9 mouse cellular contexts compared by ENCODE assay signal in the genomic region with DNA sequence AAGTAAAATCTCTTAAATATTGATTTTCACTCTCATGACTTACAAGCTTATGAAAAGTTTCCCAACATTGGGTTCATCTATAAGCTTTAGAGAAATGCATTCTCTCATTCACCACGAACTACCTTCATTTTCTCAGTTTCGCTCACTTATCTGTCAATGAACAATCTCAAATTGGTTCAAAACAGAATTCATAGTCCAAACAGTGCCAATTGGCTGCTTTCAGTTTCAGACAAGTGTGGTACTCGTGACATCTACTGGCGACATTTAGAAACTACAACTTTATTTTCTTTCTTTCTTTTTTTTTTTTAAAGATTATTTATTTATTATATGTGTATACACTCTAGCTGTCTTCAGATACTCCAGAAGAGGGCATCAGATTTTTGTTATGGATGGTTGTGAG. TPM values are rescaled to one million over a fixed set of nuclear protein-coding genes. Genes with fewer than 3 reads are reported as not detected.
A peak's percentile ranks its signal among the peaks of the same experiment; 100 is the strongest.
DNase-seq lines count a peak whose midpoint lies in the region; ATAC-seq and TF ChIP-seq lines count a peak whose summit lies in the region.
"Had no signal": no experiment of that assay in that cellular context is flagged by ENCODE, and none has a peak within 500 bp of the region (broad histone marks: within the 10 kb centered on the region; RNA-seq: fewer than 3 reads in every experiment).

No protein-coding gene starts in this region.

- H3K9ac ChIP-seq in limb, embryonic 14.5 days (ENCODE audit: low read depth, low read length, severe bottlenecking), result no peak overlapping the region
- H3K9ac ChIP-seq: limb, embryonic 15.5 days had no signal

- H3K4me3 ChIP-seq in limb, embryonic 14.5 days (replicated peaks; ENCODE audit: low read length), result no peak overlapping the region
- no peak overlapping the region for H3K4me3 ChIP-seq in limb, embryonic 10.5 days
- H3K4me3 ChIP-seq: limb, embryonic 15.5 days had no signal

- no peaks in the 10 kb centered on the region for H3K27me3 ChIP-seq in limb, embryonic 14.5 days (ENCODE audit: control insufficient read depth, insufficient read depth, low read length)
- H3K27me3 ChIP-seq in limb, embryonic 10.5 days (ENCODE audit: low read depth, poor library complexity, severe bottlenecking), result no peaks in the 10 kb centered on the region
- H3K27me3 ChIP-seq: limb, embryonic 15.5 days had no signal

- DNase-seq in adrenal gland, postnatal 14 days, result peak; percentile 7
- DNase-seq in adrenal gland, postnatal 4 days (ENCODE audit: low spot score in 2 of 2), result no peak
- peak; percentile 68 for DNase-seq in limb, embryonic 14.5 days (ENCODE audit: low spot score)
- no peak for DNase-seq in limb, embryonic 10.5 days (ENCODE audit: low spot score)
- peak; percentile 40 for DNase-seq in ZHBTc4 (ENCODE audit: low read depth, low spot score)
- no peak for DNase-seq in layer of hippocampus, adult 11-12 months (ENCODE audit: low spot score)

- no peak overlapping the region for H3K4me2 ChIP-seq in limb, embryonic 14.5 days (replicated peaks; ENCODE audit: low read depth, low read length, severe bottlenecking)
- H3K4me2 ChIP-seq: limb, embryonic 15.5 days had no signal

- no peak overlapping the region for H3K27ac ChIP-seq in limb, embryonic 14.5 days (replicated peaks; ENCODE audit: low read depth, low read length)
- H3K27ac ChIP-seq in limb, embryonic 10.5 days, result no peak overlapping the region
- H3K27ac ChIP-seq: limb, embryonic 15.5 days had no signal

- H3K9me3 ChIP-seq in limb, embryonic 14.5 days (ENCODE audit: control insufficient read depth, low read length), result no peaks in the 10 kb centered on the region
- no peaks in the 10 kb centered on the region for H3K9me3 ChIP-seq in limb, embryonic 10.5 days (replicated peaks)
- H3K9me3 ChIP-seq: limb, embryonic 15.5 days had no signal

- ATAC-seq in limb, embryonic 14.5 days (ENCODE audit: low FRiP score, low read depth), result no peak
- peak; percentile 72 for ATAC-seq in megakaryocyte progenitor cell, adult 5-6 weeks (replicated peaks; ENCODE audit: poor library complexity)
- ATAC-seq in frontal cortex, adult (ENCODE audit: low TSS enrichment), result no peak; the same call in 1 of the 2 replicates

- TF ChIP-seq POLR2A in limb, embryonic 14.5 days (IDR thresholded peaks at IDR 0.05; ENCODE audit: borderline replicate concordance, extremely low read depth, insufficient read depth, insufficient read length), result no peak

- WGBS in limb, embryonic 14.5 days, result 18% methylated on average over 4 of the region's 4 CpGs
- 31% methylated on average over 4 of the region's 4 CpGs for WGBS in limb, embryonic 10.5 days

- no peaks in the 10 kb centered on the region for H3K4me1 ChIP-seq in limb, embryonic 14.5 days (ENCODE audit: control insufficient read depth, insufficient read depth, low read length)
- no peaks in the 10 kb centered on the region for H3K4me1 ChIP-seq in limb, embryonic 10.5 days
- H3K4me1 ChIP-seq: limb, embryonic 15.5 days had no signal

- no peaks in the 10 kb centered on the region for H3K36me3 ChIP-seq in limb, embryonic 14.5 days (ENCODE audit: control insufficient read depth, insufficient read depth, low read length)
- H3K36me3 ChIP-seq in limb, embryonic 10.5 days, result no peaks in the 10 kb centered on the region
- H3K36me3 ChIP-seq: limb, embryonic 15.5 days had no signal

RNA-seq across cellular contexts. Expression of a gene that starts 21.8 kb away (rescaled TPM):
- 87.3 and 92.2 TPM in 2 replicates for total RNA-seq in adrenal gland, postnatal 14 days (2021)
- total RNA-seq in adrenal gland, postnatal 4 days (2021), result 100 to 1,000 TPM; 128 to 129 TPM
- polyA plus RNA-seq in limb, embryonic 14.5 days (2012; rRNA removed), result 25.1 and 37.4 TPM in 2 replicates
- polyA plus RNA-seq in limb, embryonic 14.5 days (2014; fragmentation: Nextera tagmentation; extraction: Ambion mirVana), result 66.1 and 67.9 TPM in 2 replicates
- polyA plus RNA-seq in limb, embryonic 10.5 days (2016; fragmentation: Nextera tagmentation; extraction: Ambion mirVana), result 65.9 and 71.2 TPM in 2 replicates
- 95.7 and 107 TPM in 2 replicates for total RNA-seq in megakaryocyte progenitor cell, adult 5-6 weeks (2015)
- total RNA-seq in megakaryocyte progenitor cell, adult 5-6 weeks (2017), result 86.3 and 105 TPM in 2 replicates

RNA-seq across cellular contexts. Expression of a gene that starts 42.6 kb away (rescaled TPM):
- not detected in 2 replicates for total RNA-seq in adrenal gland, postnatal 14 days (2021)
- not detected for total RNA-seq in adrenal gland, postnatal 4 days (2021)
- polyA plus RNA-seq in limb, embryonic 14.5 days (2012; rRNA removed), result 1.2 and 2.7 TPM in 2 replicates
- 8.9 and 16.1 TPM in 2 replicates for polyA plus RNA-seq in limb, embryonic 14.5 days (2014; fragmentation: Nextera tagmentation; extraction: Ambion mirVana)
- polyA plus RNA-seq in limb, embryonic 10.5 days (2016; fragmentation: Nextera tagmentation; extraction: Ambion mirVana), result 0.13 TPM in 1 of 2 replicates, not detected in the other
- not detected in 2 replicates for total RNA-seq in megakaryocyte progenitor cell, adult 5-6 weeks (2015)
- not detected in 2 replicates for total RNA-seq in megakaryocyte progenitor cell, adult 5-6 weeks (2017)

RNA-seq across cellular contexts. Expression of a gene that starts 58.8 kb away (rescaled TPM):
- 27.7 and 29.2 TPM in 2 replicates for total RNA-seq in adrenal gland, postnatal 14 days (2021)
- 10 to 100 TPM; 26.3 to 30.8 TPM for total RNA-seq in adrenal gland, postnatal 4 days (2021)
- polyA plus RNA-seq in limb, embryonic 14.5 days (2012; rRNA removed), result 7.2 and 7.9 TPM in 2 replicates
- polyA plus RNA-seq in limb, embryonic 14.5 days (2014; fragmentation: Nextera tagmentation; extraction: Ambion mirVana), result 16.2 and 17.4 TPM in 2 replicates
- 9.3 and 10.2 TPM in 2 replicates for polyA plus RNA-seq in limb, embryonic 10.5 days (2016; fragmentation: Nextera tagmentation; extraction: Ambion mirVana)
- total RNA-seq in megakaryocyte progenitor cell, adult 5-6 weeks (2015), result 11.3 and 12.8 TPM in 2 replicates
- 32.4 and 36.6 TPM in 2 replicates for total RNA-seq in megakaryocyte progenitor cell, adult 5-6 weeks (2017)

Comparison
In these comparisons a context has a peak if more than half of its experiments do, and no peak if none do; other contexts are left out.
1. DNase-seq: peak in adrenal gland, postnatal 14 days (single experiment), limb, embryonic 14.5 days (single experiment) and ZHBTc4 (single experiment); none in adrenal gland, postnatal 4 days (0 of 2), limb, embryonic 10.5 days (single experiment) and layer of hippocampus, adult 11-12 months (single experiment).